Mouse (Mus musculus) embryonic facial prominence, embryonic 12.5 days (tissue): ENCODE results near the gene Efhd2. TPM values are rescaled to one million over a fixed set of nuclear protein-coding genes. Genes with fewer than 3 reads are reported as not detected.

Experiments used
- ATAC-seq: fragments of 200-750 bp; cut with Nextera tagmentation; 2 replicates; pipeline ENCODE4 v1.8.0; 2017; ENCODE audit not compliant: insufficient number of reproducible peaks, insufficient read depth, low FRiP score, low TSS enrichment
- H3K27ac ChIP-seq: fragments of 300-500 bp; sonication (generic); 2 replicates; pipeline ENCODE4 v1.5.1; 2016; ENCODE audit warnings: mild to moderate bottlenecking
- H3K27me3 ChIP-seq: fragments of 300-500 bp; sonication (generic); 2 replicates; pipeline ENCODE4 v1.6.1; 2016; ENCODE audit warnings: mild to moderate bottlenecking, moderate library complexity
- H3K36me3 ChIP-seq: fragments of 300-500 bp; sonication (generic); 2 replicates; pipeline ENCODE4 v1.6.1; 2016; ENCODE audit warnings: mild to moderate bottlenecking
- H3K4me1 ChIP-seq: fragments of 300-500 bp; sonication (generic); 2 replicates; pipeline ENCODE4 v1.6.1; 2016
- H3K4me2 ChIP-seq: fragments of 300-500 bp; sonication (generic); replicated peaks from 2 replicates; pipeline ENCODE4 v1.6.1; 2016; ENCODE audit warnings: mild to moderate bottlenecking, moderate library complexity
- H3K4me3 ChIP-seq: fragments of 300-500 bp; sonication (generic); 2 replicates; pipeline ENCODE4 v1.5.1; 2016; ENCODE audit warnings: mild to moderate bottlenecking
- H3K9ac ChIP-seq: fragments of 300-500 bp; sonication (generic); 2 replicates; pipeline ENCODE4 v1.6.1; 2016; ENCODE audit warnings: mild to moderate bottlenecking, moderate library complexity
- H3K9me3 ChIP-seq: fragments of 300-500 bp; sonication (generic); 2 replicates; pipeline ENCODE4 v1.6.1; 2016; ENCODE audit warnings: mild to moderate bottlenecking, moderate library complexity
- WGBS: fragments of 180-500 bp; shearing (Covaris S2); methylation state at CpG from one replicate; pipeline ENCODE4 v1.1.7; 2016; 5-methylcytosine and 5-hydroxymethylcytosine counted together
- polyA plus RNA-seq: library from polyadenylated mRNA; unstranded; fragments of >200 nt; fragmentation: Nextera tagmentation; extraction: Ambion mirVana; gene quantifications from 2 replicates; pipeline ENCODE4 v1.2.1, GENCODE M21; 2016

Efhd2 gene
- polyA plus RNA-seq, 1 experiment from 2014 or later: 58.1 TPM

GRCm38 (mm10) chr4:141818861-141819260, 55.9 kb downstream of the Efhd2 start:
- ATAC-seq: no peak
- no peak overlapping the region for H3K27ac ChIP-seq
- no peaks in the 10 kb centered on the region for H3K9me3 ChIP-seq
- no peaks in the 10 kb centered on the region for H3K27me3 ChIP-seq
- H3K9ac ChIP-seq: no peak overlapping the region
- H3K4me2 ChIP-seq: no peak overlapping the region
- no peak overlapping the region for H3K4me3 ChIP-seq
- no peaks in the 10 kb centered on the region for H3K4me1 ChIP-seq
- peaks cover 12% of the 10 kb centered on the region; the same call in 1 of the 2 replicates for H3K36me3 ChIP-seq
- WGBS: 89% methylated on average over 13 of the region's 13 CpGs

DNA sequence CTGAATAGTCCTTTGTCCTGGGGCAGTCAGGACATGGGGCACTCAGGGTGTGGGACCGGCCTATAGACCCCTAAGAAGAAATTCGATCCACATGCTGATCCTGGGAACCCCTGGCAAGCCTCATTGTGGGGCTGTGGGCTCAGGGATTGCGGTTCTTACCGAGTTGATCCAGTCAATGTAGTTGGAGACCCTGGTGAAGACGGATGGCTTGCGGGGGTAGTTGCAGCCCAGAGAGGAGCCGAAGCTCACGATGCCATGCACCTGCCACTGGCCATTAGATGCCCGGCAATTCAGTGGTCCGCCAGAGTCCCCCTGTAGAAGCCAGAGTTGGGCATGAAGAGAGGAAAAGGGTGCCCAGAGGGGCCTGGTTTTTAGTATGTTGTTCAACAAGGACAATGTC, 57.0 kb downstream of the Efhd2 start:
- Histone ChIP-seq H3K9ac (no peak overlapping the region), H3K4me2 (no peak overlapping the region), H3K4me1 (no peaks in the 10 kb centered on the region), H3K9me3 (no peaks in the 10 kb centered on the region), H3K27ac (no peak overlapping the region), H3K36me3 (peaks cover 22% of the 10 kb centered on the region; the same call in 1 of the 2 replicates), H3K27me3 (no peaks in the 10 kb centered on the region), H3K4me3 (no peak overlapping the region)
- WGBS: 62% methylated on average over 10 of the region's 10 CpGs
- no peak for ATAC-seq

- H3K27ac ChIP-seq: no peak overlapping the region
- ATAC-seq: no peak
- H3K27me3 ChIP-seq: no peaks in the 10 kb centered on the region
Measured at GRCm38 (mm10) chr4:141816776-141817655, 57.7 kb downstream of the Efhd2 start.

DNA sequence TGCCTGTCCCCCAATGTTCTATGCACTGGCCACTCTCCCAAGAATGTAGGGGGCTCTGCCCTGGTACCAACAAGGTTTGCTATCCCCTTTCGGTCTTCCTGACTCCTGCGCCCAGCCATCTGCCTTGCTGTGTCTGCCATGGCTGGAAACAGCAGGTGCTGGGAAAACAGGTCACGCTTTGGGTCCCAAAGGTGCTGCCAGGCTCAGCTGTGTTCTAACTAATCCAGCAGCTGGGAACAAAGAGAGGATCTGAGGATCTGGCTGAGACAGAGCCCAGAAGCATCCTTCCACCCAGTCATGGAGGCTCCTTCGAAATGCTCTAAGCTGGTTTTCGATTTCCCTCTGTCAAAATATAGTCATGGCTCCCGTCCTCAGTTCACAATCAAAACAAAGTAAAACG, 58.5 kb downstream of the Efhd2 start:
- no peaks in the 10 kb centered on the region for H3K4me1 ChIP-seq
- peaks cover 34% of the 10 kb centered on the region for H3K36me3 ChIP-seq
- no peak for ATAC-seq
- H3K27me3 ChIP-seq: no peaks in the 10 kb centered on the region
- H3K9me3 ChIP-seq: no peaks in the 10 kb centered on the region
- H3K9ac ChIP-seq: no peak overlapping the region
- H3K27ac ChIP-seq: no peak overlapping the region
- 88% methylated on average over 7 of the region's 7 CpGs for WGBS
- no peak overlapping the region for H3K4me2 ChIP-seq
- H3K4me3 ChIP-seq: no peak overlapping the region

More at GRCm38 (mm10) chr4:141816776-141817655, 57.7 kb downstream of the Efhd2 start:
- H3K4me3 ChIP-seq: no peak overlapping the region
- H3K36me3 ChIP-seq: peaks cover 26% of the 10 kb centered on the region
- H3K4me1 ChIP-seq: no peaks in the 10 kb centered on the region
- WGBS: 55% methylated on average over 14 of the region's 14 CpGs
- H3K9me3 ChIP-seq: no peaks in the 10 kb centered on the region
- no peak overlapping the region for H3K4me2 ChIP-seq
- no peak overlapping the region for H3K9ac ChIP-seq

DNA sequence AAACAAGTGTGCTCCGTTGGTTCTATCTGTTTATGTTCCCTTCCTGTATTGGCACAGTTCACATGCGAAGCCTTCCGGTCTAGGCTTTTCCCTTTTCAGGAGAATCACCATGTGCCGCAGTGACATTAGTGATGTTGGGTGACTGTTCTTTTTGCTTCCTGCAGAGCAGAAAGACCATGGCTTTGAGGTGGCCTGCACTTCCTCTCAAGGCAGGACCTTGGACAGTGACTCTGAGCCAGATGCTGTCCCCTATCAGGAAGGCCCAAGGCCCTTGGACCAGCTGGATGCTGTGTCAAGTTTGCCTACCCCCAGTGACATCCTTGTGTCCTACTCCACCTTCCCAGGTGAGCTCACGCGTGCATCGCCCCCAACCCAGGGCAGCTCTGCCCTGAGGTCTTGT, 63.3 kb downstream of the Efhd2 start:
- WGBS: 97% methylated on average over 7 of the region's 7 CpGs
- ATAC-seq: no peak

DNA sequence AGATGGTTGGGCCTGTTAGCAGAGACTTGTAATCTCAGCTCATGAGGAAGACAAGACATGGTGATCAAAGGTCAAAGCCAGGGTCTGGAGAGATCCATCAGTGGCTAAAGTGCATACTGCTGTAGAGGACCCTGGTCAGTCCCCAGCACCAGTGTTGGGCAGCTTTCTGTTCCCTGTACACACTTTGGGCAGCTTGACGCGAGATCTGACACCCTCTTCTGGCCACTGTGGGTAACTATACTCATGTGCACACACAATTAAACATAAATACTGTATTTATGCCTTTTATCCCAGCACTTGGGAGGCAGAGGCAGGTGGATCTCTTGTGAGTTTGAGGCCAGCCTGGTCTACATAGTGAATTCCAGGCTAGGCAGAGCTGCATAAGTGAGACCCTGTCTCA, 63.7 kb downstream of the Efhd2 start:
- no peak for ATAC-seq
- no peaks in the 10 kb centered on the region for H3K27me3 ChIP-seq
- WGBS: 95% methylated on average over 2 of the region's 2 CpGs
- no peak overlapping the region for H3K4me3 ChIP-seq
- H3K4me1 ChIP-seq: no peaks in the 10 kb centered on the region
- H3K36me3 ChIP-seq: peaks cover 74% of the 10 kb centered on the region
- no peak overlapping the region for H3K4me2 ChIP-seq
- no peaks in the 10 kb centered on the region for H3K9me3 ChIP-seq
- no peak overlapping the region for H3K27ac ChIP-seq
- H3K9ac ChIP-seq: no peak overlapping the region

More for the DNA sequence above, 63.3 kb downstream of the Efhd2 start:
- Histone ChIP-seq H3K27ac (no peak overlapping the region), H3K9me3 (no peaks in the 10 kb centered on the region), H3K4me1 (no peaks in the 10 kb centered on the region), H3K9ac (no peak overlapping the region), H3K4me3 (no peak overlapping the region), H3K4me2 (no peak overlapping the region), H3K27me3 (no peaks in the 10 kb centered on the region), H3K36me3 (peaks cover 70% of the 10 kb centered on the region)

GRCm38 (mm10) chr4:141809850-141810464, 64.8 kb downstream of the Efhd2 start:
- ATAC-seq: no peak

More at GRCm38 (mm10) chr4:141809850-141810464, 64.8 kb downstream of the Efhd2 start:
- Histone ChIP-seq H3K36me3 (peaks cover 80% of the 10 kb centered on the region), H3K4me1 (no peaks in the 10 kb centered on the region), H3K9ac (no peak overlapping the region), H3K9me3 (no peaks in the 10 kb centered on the region), H3K4me2 (no peak overlapping the region), H3K4me3 (no peak overlapping the region), H3K27me3 (no peaks in the 10 kb centered on the region), H3K27ac (no peak overlapping the region)
- WGBS: 81% methylated on average over 8 of the region's 8 CpGs

Other genes starting within 250 kb of the Efhd2 start
- 9.8 and 10.6 TPM in 2 replicates for gene Plekhm2, start 210.0 kb downstream of the Efhd2 start, polyA plus RNA-seq
- gene Rsc1a1, start 189.3 kb downstream of the Efhd2 start, polyA plus RNA-seq: 1.5 TPM in 1 of 2 replicates, not detected in the other
- 28.7 and 29.5 TPM in 2 replicates for gene Ddi2, start 151.5 kb downstream of the Efhd2 start, polyA plus RNA-seq
- gene Agmat, start 128.2 kb downstream of the Efhd2 start, polyA plus RNA-seq: not detected in 2 replicates
- 4.1 and 4.7 TPM in 2 replicates for gene Dnajc16, start 84.0 kb downstream of the Efhd2 start, polyA plus RNA-seq
- 18.1 and 21.9 TPM in 2 replicates for gene Casp9, start 81.3 kb downstream of the Efhd2 start, polyA plus RNA-seq
- not detected in 2 replicates for gene Cela2a, start 48.8 kb downstream of the Efhd2 start, polyA plus RNA-seq
- gene Ctrc, start 28.6 kb downstream of the Efhd2 start, polyA plus RNA-seq: not detected in 2 replicates
- 1.9 and 2.2 TPM in 2 replicates for gene Fhad1, start 140.2 kb upstream of the Efhd2 start, polyA plus RNA-seq
- 10.8 and 12.2 TPM in 2 replicates for gene Tmem51, start 209.4 kb upstream of the Efhd2 start, polyA plus RNA-seq